Mouse (Mus musculus): ENCODE data around the gene Birc6. TPM values are rescaled to one million over a fixed set of nuclear protein-coding genes. Genes with fewer than 3 reads are reported as not detected.

Birc6 gene
- total and polyA plus RNA-seq, 2 experiments, result 33.2 to 107 TPM

DNA sequence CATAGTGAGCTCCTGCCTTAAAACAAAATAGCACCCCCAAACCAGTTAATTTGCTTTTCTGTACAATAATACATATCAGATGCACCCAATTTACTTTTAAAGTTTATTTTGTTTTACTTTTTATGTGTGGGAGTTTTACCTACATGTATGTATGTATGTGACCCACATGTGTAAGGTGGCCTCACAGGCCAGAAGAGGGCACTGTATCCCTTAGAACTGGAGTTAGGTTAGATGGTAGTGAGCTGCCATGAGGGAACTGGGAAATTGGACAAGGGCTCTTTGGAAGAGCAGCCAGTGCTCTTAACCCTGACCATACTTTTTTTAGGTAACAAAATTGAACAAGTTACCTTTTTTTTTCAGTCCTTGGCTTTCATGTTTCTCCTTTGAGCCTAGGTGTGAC, 204.8 kb downstream of the Birc6 start:
- Histone ChIP-seq H3K36me3 (ENCODE audit: control insufficient read depth, insufficient read depth, low read length) (peaks cover 10% of the 10 kb centered on the region), H3K4me1 (ENCODE audit: control insufficient read depth, insufficient read depth, low read length) (no peaks in the 10 kb centered on the region), H3K79me2 (ENCODE audit: control insufficient read depth, insufficient read depth, low read length) (no peaks in the 10 kb centered on the region), H3K4me3 (ENCODE audit: insufficient read depth, low read depth, low read length) (no peak overlapping the region), H3K27me3 (ENCODE audit: control insufficient read depth, insufficient read depth, low read length) (no peaks in the 10 kb centered on the region), H3K27ac (replicated peaks; ENCODE audit: insufficient read depth, low read depth, low read length) (no peak overlapping the region), H3K9ac (ENCODE audit: low read depth, low read length) (no peak overlapping the region)
- DNase-seq (ENCODE audit: extremely low read depth, low read depth, low spot score), result no peak
- TF ChIP-seq POLR2A (IDR thresholded peaks at IDR 0.05; ENCODE audit: extremely low read depth, insufficient read depth, low read length), result no peak
- TF ChIP-seq CTCF (IDR thresholded peaks at IDR 0.05; ENCODE audit: low read depth, low read length), result no peak

DNA sequence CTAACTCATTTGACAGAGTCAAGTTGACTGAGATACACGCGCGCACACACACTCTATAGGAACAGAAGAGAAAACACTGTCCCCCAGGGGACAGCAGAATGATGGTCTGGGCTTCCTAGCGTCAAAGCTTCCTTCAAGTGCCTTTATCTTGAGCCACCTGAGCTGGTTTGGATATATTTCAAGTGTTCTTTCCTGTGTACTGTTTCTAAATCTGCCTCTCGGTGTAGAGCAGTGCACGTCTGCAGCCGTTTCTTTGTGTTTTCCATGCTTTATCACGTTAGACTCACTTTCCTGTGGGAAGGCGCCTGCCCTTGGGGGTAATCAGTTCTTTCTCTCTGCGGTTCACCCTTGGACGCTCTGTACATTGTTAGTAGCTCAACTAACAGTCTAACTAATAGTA, 207.3 kb downstream of the Birc6 start:
- Histone ChIP-seq H3K27ac (replicated peaks; ENCODE audit: insufficient read depth, low read depth, low read length) (no peak overlapping the region), H3K4me3 (ENCODE audit: insufficient read depth, low read depth, low read length) (no peak overlapping the region), H3K79me2 (ENCODE audit: control insufficient read depth, insufficient read depth, low read length) (no peaks in the 10 kb centered on the region), H3K36me3 (ENCODE audit: control insufficient read depth, insufficient read depth, low read length) (peaks cover 8% of the 10 kb centered on the region), H3K4me1 (ENCODE audit: control insufficient read depth, insufficient read depth, low read length) (no peaks in the 10 kb centered on the region), H3K27me3 (ENCODE audit: control insufficient read depth, insufficient read depth, low read length) (no peaks in the 10 kb centered on the region), H3K9ac (ENCODE audit: low read depth, low read length) (no peak overlapping the region)
- 84% methylated on average over 11 of the region's 11 CpGs for WGBS
- DNase-seq (ENCODE audit: extremely low read depth, low read depth, low spot score), result no peak
- TF ChIP-seq POLR2A (IDR thresholded peaks at IDR 0.05; ENCODE audit: extremely low read depth, insufficient read depth, low read length) (no peak), CTCF (IDR thresholded peaks at IDR 0.05; ENCODE audit: low read depth, low read length) (no peak)

DNA sequence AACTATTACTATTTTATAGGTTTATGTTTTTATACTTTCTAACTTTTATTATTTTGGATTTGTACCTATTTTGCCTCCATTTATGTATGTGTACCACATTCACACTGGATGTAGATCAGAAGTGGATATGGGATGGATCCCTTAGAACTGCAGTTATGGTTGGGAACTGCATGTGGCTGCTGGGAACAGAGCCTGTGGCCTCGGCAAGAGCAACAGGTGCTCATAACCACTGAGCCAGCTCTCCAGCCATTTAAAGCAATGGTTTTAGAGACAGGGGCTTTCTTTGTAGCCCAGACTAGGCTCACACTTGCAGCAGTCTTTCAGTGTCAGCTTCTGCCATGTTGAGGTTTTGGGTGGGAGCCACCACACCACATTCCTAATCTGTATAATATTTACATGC, 221.6 kb downstream of the Birc6 start:
- no peak for DNase-seq (ENCODE audit: extremely low read depth, low read depth, low spot score)
- TF ChIP-seq POLR2A (IDR thresholded peaks at IDR 0.05; ENCODE audit: extremely low read depth, insufficient read depth, low read length) (no peak), CTCF (IDR thresholded peaks at IDR 0.05; ENCODE audit: low read depth, low read length) (no peak)
- Histone ChIP-seq H3K27ac (replicated peaks; ENCODE audit: insufficient read depth, low read depth, low read length) (no peak overlapping the region), H3K79me2 (ENCODE audit: control insufficient read depth, insufficient read depth, low read length) (no peaks in the 10 kb centered on the region), H3K4me3 (ENCODE audit: insufficient read depth, low read depth, low read length) (no peak overlapping the region), H3K27me3 (ENCODE audit: control insufficient read depth, insufficient read depth, low read length) (no peaks in the 10 kb centered on the region), H3K36me3 (ENCODE audit: control insufficient read depth, insufficient read depth, low read length) (peaks cover 20% of the 10 kb centered on the region), H3K4me1 (ENCODE audit: control insufficient read depth, insufficient read depth, low read length) (no peaks in the 10 kb centered on the region), H3K9ac (ENCODE audit: low read depth, low read length) (no peak overlapping the region)
- WGBS, result 91% methylated on average over 1 of the region's 1 CpGs

DNA sequence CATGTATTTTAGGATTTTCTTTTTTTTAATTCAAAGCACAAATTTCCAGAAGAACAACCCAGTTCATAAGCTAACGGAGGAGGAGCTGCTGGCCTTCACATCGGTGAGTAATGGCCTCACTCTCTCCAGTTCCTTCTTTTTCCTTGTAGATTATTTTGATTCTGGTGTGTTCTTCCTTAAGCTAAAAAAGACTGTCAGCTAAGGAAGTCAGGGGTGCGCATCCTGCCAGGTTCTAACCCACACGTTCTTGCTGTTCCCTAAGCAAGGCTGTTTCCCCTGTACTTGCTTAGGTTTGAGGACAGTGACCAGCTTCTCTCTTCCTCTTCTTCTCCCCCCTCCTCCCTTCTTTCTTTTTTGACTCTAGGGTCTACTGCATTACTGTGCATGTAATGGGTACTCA, 222.9 kb downstream of the Birc6 start:
- Histone ChIP-seq H3K79me2 (ENCODE audit: control insufficient read depth, insufficient read depth, low read length) (no peaks in the 10 kb centered on the region), H3K27ac (replicated peaks; ENCODE audit: insufficient read depth, low read depth, low read length) (no peak overlapping the region), H3K4me3 (ENCODE audit: insufficient read depth, low read depth, low read length) (no peak overlapping the region), H3K9ac (ENCODE audit: low read depth, low read length) (no peak overlapping the region), H3K27me3 (ENCODE audit: control insufficient read depth, insufficient read depth, low read length) (no peaks in the 10 kb centered on the region), H3K4me1 (ENCODE audit: control insufficient read depth, insufficient read depth, low read length) (no peaks in the 10 kb centered on the region), H3K36me3 (ENCODE audit: control insufficient read depth, insufficient read depth, low read length) (peaks cover 12% of the 10 kb centered on the region)
- no peak for DNase-seq (ENCODE audit: extremely low read depth, low read depth, low spot score)
- 94% methylated on average over 4 of the region's 4 CpGs for WGBS
- TF ChIP-seq CTCF (IDR thresholded peaks at IDR 0.05; ENCODE audit: low read depth, low read length) (no peak), POLR2A (IDR thresholded peaks at IDR 0.05; ENCODE audit: extremely low read depth, insufficient read depth, low read length) (no peak)

Other genes with a start within 250 kb of the Birc6 start
- 31.8 and 36.6 TPM in 2 replicates for gene Memo1, start 232.8 kb upstream of the Birc6 start, total RNA-seq (2014; rRNA removed)
- gene Memo1, start 232.8 kb upstream of the Birc6 start, polyA plus RNA-seq (2012; rRNA removed), result 34.5 and 36.0 TPM in 2 replicates
- 22.1 and 29.2 TPM in 2 replicates for gene Dpy30, start 204.4 kb upstream of the Birc6 start, total RNA-seq (2014; rRNA removed)
- gene Dpy30, start 204.4 kb upstream of the Birc6 start, polyA plus RNA-seq (2012; rRNA removed), result 30.4 and 34.7 TPM in 2 replicates
- gene Spast, start 189.3 kb upstream of the Birc6 start, total RNA-seq (2014; rRNA removed), result 15.0 and 16.8 TPM in 2 replicates
- 5.6 and 6.1 TPM in 2 replicates for gene Spast, start 189.3 kb upstream of the Birc6 start, polyA plus RNA-seq (2012; rRNA removed)
- gene Slc30a6, start 132.7 kb upstream of the Birc6 start, total RNA-seq (2014; rRNA removed), result 22.7 and 23.6 TPM in 2 replicates
- gene Slc30a6, start 132.7 kb upstream of the Birc6 start, polyA plus RNA-seq (2012; rRNA removed), result 13.5 and 14.4 TPM in 2 replicates
- 0.37 and 0.40 TPM in 2 replicates for gene Nlrc4, start 69.2 kb upstream of the Birc6 start, total RNA-seq (2014; rRNA removed)
- 0.04 TPM in 1 of 2 replicates, not detected in the other for gene Nlrc4, start 69.2 kb upstream of the Birc6 start, polyA plus RNA-seq (2012; rRNA removed)
- gene Yipf4, start 38.8 kb upstream of the Birc6 start, total RNA-seq (2014; rRNA removed), result 30.3 and 35.4 TPM in 2 replicates
- gene Yipf4, start 38.8 kb upstream of the Birc6 start, polyA plus RNA-seq (2012; rRNA removed), result 27.4 and 28.2 TPM in 2 replicates
- gene Ttc27, start 189.4 kb downstream of the Birc6 start, total RNA-seq (2014; rRNA removed), result 11.9 and 12.4 TPM in 2 replicates
- gene Ttc27, start 189.4 kb downstream of the Birc6 start, polyA plus RNA-seq (2012; rRNA removed), result 2.8 and 2.9 TPM in 2 replicates